In genomic region chr15:100732580-100732979, GRCm38 (mm10) we compare ENCODE assay signal across 10 mouse cellular contexts. TPM values are rescaled to one million over a fixed set of nuclear protein-coding genes. Genes with fewer than 3 reads are reported as not detected.
DNase-seq lines count a peak whose midpoint lies in the region; ATAC-seq lines count a peak whose summit lies in the region.
"Had no signal": no experiment of that assay in that cellular context is flagged by ENCODE, and none has a peak within 500 bp of the region (broad histone marks: within the 10 kb centered on the region; RNA-seq: fewer than 3 reads in every experiment).

No protein-coding gene starts in this region.

- no peaks in the 10 kb centered on the region for H3K36me3 ChIP-seq in embryonic facial prominence, embryonic 10.5 days (replicated peaks)
- no peaks in the 10 kb centered on the region for H3K36me3 ChIP-seq in midbrain, embryonic 13.5 days
- no peaks in the 10 kb centered on the region for H3K36me3 ChIP-seq in forebrain, embryonic 15.5 days
- H3K36me3 ChIP-seq: limb, embryonic 13.5 days had no signal

- H3K9me3 ChIP-seq in embryonic facial prominence, embryonic 10.5 days, result no peaks in the 10 kb centered on the region
- H3K9me3 ChIP-seq in midbrain, embryonic 13.5 days, result no peaks in the 10 kb centered on the region
- H3K9me3 ChIP-seq in forebrain, embryonic 15.5 days, result no peaks in the 10 kb centered on the region
- H3K9me3 ChIP-seq: limb, embryonic 13.5 days had no signal

- DNase-seq in heart, adult 11 months, result peak; percentile 95
- DNase-seq in heart, postnatal 14 days, result no peak
- DNase-seq in B cell, adult 2 months, result peak; percentile 71 to 76
- DNase-seq in embryonic facial prominence, embryonic 10.5 days (ENCODE audit: low spot score), result peak; percentile 31
- peak; percentile 91 for DNase-seq in naive thymus-derived CD4-positive, alpha-beta T cell, adult 2 months (ENCODE audit: low read depth)
- no peak for DNase-seq in adipocyte (ENCODE audit: low spot score)

- peaks cover 17% of the 10 kb centered on the region for H3K4me1 ChIP-seq in embryonic facial prominence, embryonic 10.5 days
- H3K4me1 ChIP-seq in midbrain, embryonic 13.5 days (replicated peaks), result peaks cover 13% of the 10 kb centered on the region
- H3K4me1 ChIP-seq in forebrain, embryonic 15.5 days, result peaks cover 11% of the 10 kb centered on the region

- H3K27me3 ChIP-seq in embryonic facial prominence, embryonic 10.5 days (replicated peaks; ENCODE audit: low read depth, poor library complexity, severe bottlenecking), result peaks cover 58% of the 10 kb centered on the region
- peaks cover 37% of the 10 kb centered on the region for H3K27me3 ChIP-seq in midbrain, embryonic 13.5 days
- H3K27me3 ChIP-seq in forebrain, embryonic 15.5 days, result peaks cover 38% of the 10 kb centered on the region

- no peak overlapping the region for H3K9ac ChIP-seq in midbrain, embryonic 13.5 days (replicated peaks)
- no peak overlapping the region for H3K9ac ChIP-seq in forebrain, embryonic 15.5 days (replicated peaks)
- H3K9ac ChIP-seq: hindbrain, embryonic 14.5 days; limb, embryonic 13.5 days had no signal

- ATAC-seq in midbrain, embryonic 13.5 days, result no peak
- no peak for ATAC-seq in forebrain, embryonic 15.5 days (replicated peaks)

- H3K4me3 ChIP-seq in embryonic facial prominence, embryonic 10.5 days, result no peak overlapping the region
- no peak overlapping the region for H3K4me3 ChIP-seq in midbrain, embryonic 13.5 days (replicated peaks)
- H3K4me3 ChIP-seq in forebrain, embryonic 15.5 days, result no peak overlapping the region
- H3K4me3 ChIP-seq: limb, embryonic 13.5 days had no signal

- H3K27ac ChIP-seq in embryonic facial prominence, embryonic 10.5 days (replicated peaks), result no peak overlapping the region
- H3K27ac ChIP-seq in midbrain, embryonic 13.5 days, result no peak overlapping the region
- H3K27ac ChIP-seq in forebrain, embryonic 15.5 days (replicated peaks), result no peak overlapping the region
- H3K27ac ChIP-seq: hindbrain, embryonic 14.5 days; limb, embryonic 13.5 days had no signal

- 22% methylated on average over 5 of the region's 5 CpGs for WGBS in embryonic facial prominence, embryonic 10.5 days
- whole genome bisulfite sequencing in midbrain, embryonic 13.5 days, result 36% methylated on average over 5 of the region's 5 CpGs
- 37% methylated on average over 5 of the region's 5 CpGs for WGBS in forebrain, embryonic 15.5 days

- no peak overlapping the region for H3K4me2 ChIP-seq in midbrain, embryonic 13.5 days (replicated peaks)
- H3K4me2 ChIP-seq in forebrain, embryonic 15.5 days (replicated peaks), result no peak overlapping the region
- H3K4me2 ChIP-seq: hindbrain, embryonic 14.5 days; limb, embryonic 13.5 days had no signal

- intact Hi-C loops in heart, postnatal 14 days (cut with DNase I), result no loop called here

RNA-seq across cellular contexts. Expression of gene Galnt6, which starts 3.4 kb away (rescaled TPM):
- total RNA-seq in heart, postnatal 14 days (2021), result 1 to 10 TPM; 1.5 to 1.8 TPM
- polyA plus RNA-seq in embryonic facial prominence, embryonic 10.5 days (2016; fragmentation: Nextera tagmentation; extraction: Ambion mirVana), result 0.05 and 0.16 TPM in 2 replicates
- polyA plus RNA-seq in midbrain, embryonic 13.5 days (2015; fragmentation: Nextera tagmentation; extraction: Ambion mirVana), result not detected in 2 replicates
- 0.13 and 0.27 TPM in 2 replicates for polyA plus RNA-seq in forebrain, embryonic 15.5 days (2015; fragmentation: Nextera tagmentation; extraction: Ambion mirVana)

RNA-seq across cellular contexts. Expression of gene Slc4a8, which starts 29.0 kb away (rescaled TPM):
- total RNA-seq in heart, postnatal 14 days (2021), result 1 to 10 TPM; 4.4 to 6.9 TPM
- polyA plus RNA-seq in embryonic facial prominence, embryonic 10.5 days (2016; fragmentation: Nextera tagmentation; extraction: Ambion mirVana), result 9.0 and 10.2 TPM in 2 replicates
- 23.3 and 23.4 TPM in 2 replicates for polyA plus RNA-seq in midbrain, embryonic 13.5 days (2015; fragmentation: Nextera tagmentation; extraction: Ambion mirVana)
- polyA plus RNA-seq in forebrain, embryonic 15.5 days (2015; fragmentation: Nextera tagmentation; extraction: Ambion mirVana), result 20.7 and 22.8 TPM in 2 replicates

RNA-seq across cellular contexts. Expression of gene Cela1, which starts 44.9 kb away (rescaled TPM):
- 1 to 10 TPM in 1 of 2 experiments, under 1 TPM in 1; 0.51 to 1.1 TPM for total RNA-seq in heart, postnatal 14 days (2021)
- 1.7 and 2.2 TPM in 2 replicates for polyA plus RNA-seq in embryonic facial prominence, embryonic 10.5 days (2016; fragmentation: Nextera tagmentation; extraction: Ambion mirVana)
- 0.34 and 1.1 TPM in 2 replicates for polyA plus RNA-seq in midbrain, embryonic 13.5 days (2015; fragmentation: Nextera tagmentation; extraction: Ambion mirVana)
- polyA plus RNA-seq in forebrain, embryonic 15.5 days (2015; fragmentation: Nextera tagmentation; extraction: Ambion mirVana), result 0.43 and 0.97 TPM in 2 replicates

Comparison
In these comparisons a context has a peak if more than half of its experiments do, and no peak if none do; other contexts are left out.
1. DNase-seq: peak in heart, adult 11 months (single experiment), B cell, adult 2 months (2 of 2), embryonic facial prominence, embryonic 10.5 days (single experiment) and naive thymus-derived CD4-positive, alpha-beta T cell, adult 2 months (single experiment); none in heart, postnatal 14 days (0 of 2) and adipocyte (single experiment).